Mouse (Mus musculus) layer of hippocampus, postnatal 10 days (tissue): ENCODE data around the gene Tmprss5. TPM values are rescaled to one million over a fixed set of nuclear protein-coding genes. Genes with fewer than 3 reads are reported as not detected.

Experiments used
- total RNA-seq, 2 experiments: library from RNA; stranded (reverse); gene quantifications; 2 replicates each; pipeline ENCODE4 v1.2.3; 2021

Tmprss5 gene
- total RNA-seq, 2 experiments from 2014 or later: 0.46 to 1.1 TPM

Other genes with a start within 250 kb of the Tmprss5 start
- 10 to 100 TPM; 58.2 to 66.3 TPM for gene Zbtb16, start 245.0 kb upstream of the Tmprss5 start, total RNA-seq
- 1 to 10 TPM; 5.6 to 7.3 TPM for gene Htr3a, start 170.2 kb upstream of the Tmprss5 start, total RNA-seq
- not detected for gene Htr3b, start 116.3 kb upstream of the Tmprss5 start, total RNA-seq
- gene Usp28, start 95.9 kb upstream of the Tmprss5 start, total RNA-seq: 10 to 100 TPM; 36.3 to 39.2 TPM
- gene Zw10, start 25.6 kb upstream of the Tmprss5 start, total RNA-seq: 10 to 100 TPM; 14.9 to 15.4 TPM
- gene Gm4894, start 169.3 kb downstream of the Tmprss5 start, total RNA-seq: not detected